Mouse (Mus musculus): Measurements from ENCODE around the gene A930004D18Rik. TPM values are rescaled to one million over a fixed set of nuclear protein-coding genes. Genes with fewer than 3 reads are reported as not detected.
A peak's percentile ranks its signal among the peaks of the same experiment; 100 is the strongest.

Gene A930004D18Rik
- total and polyA plus RNA-seq, 2 experiments: 1.9 to 2.8 TPM

DNA sequence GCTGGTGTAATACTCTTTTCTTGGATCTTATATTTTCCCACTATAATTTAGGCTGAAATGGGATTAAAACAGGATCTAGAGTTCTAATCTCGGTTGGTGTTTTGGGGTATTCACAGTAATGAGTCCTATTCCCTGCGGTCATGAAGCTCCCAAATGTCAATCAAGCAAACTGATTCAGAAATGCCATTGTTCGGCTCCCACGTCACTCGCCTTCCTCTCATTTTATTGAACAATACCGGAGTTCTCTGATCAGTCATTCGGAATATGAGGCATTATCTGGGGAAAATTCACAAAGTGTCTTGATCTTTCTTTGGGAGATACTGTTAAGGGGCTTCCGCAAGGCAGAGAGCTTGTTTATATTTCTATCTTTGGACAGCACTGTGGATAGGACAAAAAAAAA lies 7.0 kb downstream of the A930004D18Rik start:
- Histone ChIP-seq H3K27ac (replicated peaks; ENCODE audit: insufficient read depth, low read depth, low read length) (no peak overlapping the region), H3K4me1 (ENCODE audit: control insufficient read depth, insufficient read depth, low read length) (0 out of 2 replicates have a peak, but pooled peaks cover 5% of the 10 kb centered on the region), H3K27me3 (ENCODE audit: control insufficient read depth, insufficient read depth, low read length) (no peaks in the 10 kb centered on the region), H3K36me3 (ENCODE audit: control insufficient read depth, insufficient read depth, low read length) (no peaks in the 10 kb centered on the region), H3K79me2 (ENCODE audit: control insufficient read depth, insufficient read depth, low read length) (no peaks in the 10 kb centered on the region), H3K4me3 (ENCODE audit: insufficient read depth, low read depth, low read length) (no peak overlapping the region), H3K9ac (ENCODE audit: low read depth, low read length) (no peak overlapping the region)
- no peak for DNase-seq (ENCODE audit: extremely low read depth, low read depth, low spot score)
- TF ChIP-seq POLR2A (IDR thresholded peaks at IDR 0.05; ENCODE audit: extremely low read depth, insufficient read depth, low read length) (no peak), CTCF (IDR thresholded peaks at IDR 0.05; ENCODE audit: low read depth, low read length) (no peak)
- WGBS: 96% methylated on average over 8 of the region's 8 CpGs

DNA sequence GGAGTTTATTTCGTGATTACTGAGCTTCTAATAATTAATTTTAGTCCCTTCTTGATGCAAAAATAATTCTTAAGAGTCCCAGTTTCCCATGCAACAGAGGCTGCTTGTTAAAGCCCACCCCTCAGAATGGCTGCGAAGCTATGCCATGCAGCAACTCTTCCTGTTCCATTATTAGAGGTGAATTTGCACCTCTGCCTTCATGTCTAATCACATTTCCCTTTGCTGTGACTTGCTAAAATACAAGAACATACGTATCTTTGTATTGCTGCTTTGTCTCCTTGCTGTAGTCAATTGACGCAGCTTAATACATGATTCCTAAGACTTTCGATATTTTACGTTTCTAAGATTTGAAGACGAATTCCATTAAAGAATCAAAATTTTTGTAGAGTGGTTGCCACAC lies 7.9 kb downstream of the A930004D18Rik start:
- Histone ChIP-seq H3K27ac (replicated peaks; ENCODE audit: insufficient read depth, low read depth, low read length) (no peak overlapping the region), H3K4me3 (ENCODE audit: insufficient read depth, low read depth, low read length) (no peak overlapping the region), H3K4me1 (ENCODE audit: control insufficient read depth, insufficient read depth, low read length) (0 out of 2 replicates have a peak, but pooled peaks cover 5% of the 10 kb centered on the region), H3K36me3 (ENCODE audit: control insufficient read depth, insufficient read depth, low read length) (no peaks in the 10 kb centered on the region), H3K27me3 (ENCODE audit: control insufficient read depth, insufficient read depth, low read length) (no peaks in the 10 kb centered on the region), H3K9ac (ENCODE audit: low read depth, low read length) (no peak overlapping the region), H3K79me2 (ENCODE audit: control insufficient read depth, insufficient read depth, low read length) (no peaks in the 10 kb centered on the region)
- WGBS: 94% methylated on average over 7 of the region's 7 CpGs
- TF ChIP-seq CTCF (IDR thresholded peaks at IDR 0.05; ENCODE audit: low read depth, low read length): no peak
- no peak for TF ChIP-seq POLR2A (IDR thresholded peaks at IDR 0.05; ENCODE audit: extremely low read depth, insufficient read depth, low read length)
- no peak for DNase-seq (ENCODE audit: extremely low read depth, low read depth, low spot score)

DNA sequence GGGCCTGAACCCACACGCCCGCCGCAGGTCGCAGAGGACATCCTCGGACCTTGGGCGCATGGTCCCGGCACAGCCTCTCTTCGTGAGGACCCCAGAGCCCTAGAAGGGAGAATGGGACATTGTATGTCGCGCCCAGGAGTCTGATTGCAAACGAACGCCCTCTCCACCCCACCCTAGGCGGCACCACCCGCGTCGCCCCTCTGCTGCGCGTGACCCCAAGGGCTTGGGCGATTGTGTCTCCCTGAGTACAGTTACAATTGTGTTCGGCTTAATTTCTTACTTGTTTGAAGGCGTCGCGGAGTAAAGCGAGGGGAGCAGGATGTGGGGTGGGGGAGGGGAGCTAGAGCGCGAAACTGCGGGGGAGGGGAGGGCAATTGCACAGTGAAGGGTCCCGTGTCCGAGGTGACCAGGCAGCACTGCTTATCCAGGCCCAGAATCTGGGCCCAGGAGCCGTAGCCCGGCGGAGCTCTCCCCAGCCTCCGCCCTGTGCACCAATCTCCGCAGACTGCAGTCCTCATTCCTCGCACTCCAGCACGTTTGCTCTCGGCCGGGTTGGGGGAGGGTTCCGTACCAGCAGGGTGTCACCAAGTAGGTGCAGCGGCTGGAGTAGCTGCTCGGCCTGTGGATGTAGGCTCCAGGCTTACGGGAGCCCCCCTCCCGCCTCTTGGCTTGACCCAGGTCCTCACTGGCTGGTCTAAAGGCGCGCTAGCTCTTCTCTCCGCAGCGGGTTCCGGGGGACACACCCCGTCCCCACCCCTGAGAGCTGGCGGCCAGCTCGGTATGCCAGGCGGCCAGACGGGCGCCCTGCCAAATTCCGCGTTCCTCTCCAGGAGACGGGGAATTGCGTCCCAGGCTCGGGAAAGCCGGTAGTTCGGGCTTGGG lies 9.2 kb downstream of the A930004D18Rik start:
- H3K36me3 ChIP-seq (ENCODE audit: control insufficient read depth, insufficient read depth, low read length): no peaks in the 10 kb centered on the region
- peak overlapping the region; percentile 81 for H3K27ac ChIP-seq (replicated peaks; ENCODE audit: insufficient read depth, low read depth, low read length)
- peak overlapping the region; percentile 77 for H3K9ac ChIP-seq (ENCODE audit: low read depth, low read length)
- peak overlapping the region; percentile 90 for H3K4me3 ChIP-seq (ENCODE audit: insufficient read depth, low read depth, low read length)
- 0 out of 2 replicates have a peak, but pooled peaks cover 5% of the 10 kb centered on the region for H3K4me1 ChIP-seq (ENCODE audit: control insufficient read depth, insufficient read depth, low read length)
- no peaks in the 10 kb centered on the region for H3K79me2 ChIP-seq (ENCODE audit: control insufficient read depth, insufficient read depth, low read length)
- no peaks in the 10 kb centered on the region for H3K27me3 ChIP-seq (ENCODE audit: control insufficient read depth, insufficient read depth, low read length)
- DNase-seq (ENCODE audit: extremely low read depth, low read depth, low spot score): peak; percentile 78
- TF ChIP-seq POLR2A (IDR thresholded peaks at IDR 0.05; ENCODE audit: extremely low read depth, insufficient read depth, low read length) (peak; percentile 43; the same call in 1 of the 2 replicates), CTCF (IDR thresholded peaks at IDR 0.05; ENCODE audit: low read depth, low read length) (no peak)
- WGBS: under 1% methylated on average over 61 of the region's 61 CpGs

DNA sequence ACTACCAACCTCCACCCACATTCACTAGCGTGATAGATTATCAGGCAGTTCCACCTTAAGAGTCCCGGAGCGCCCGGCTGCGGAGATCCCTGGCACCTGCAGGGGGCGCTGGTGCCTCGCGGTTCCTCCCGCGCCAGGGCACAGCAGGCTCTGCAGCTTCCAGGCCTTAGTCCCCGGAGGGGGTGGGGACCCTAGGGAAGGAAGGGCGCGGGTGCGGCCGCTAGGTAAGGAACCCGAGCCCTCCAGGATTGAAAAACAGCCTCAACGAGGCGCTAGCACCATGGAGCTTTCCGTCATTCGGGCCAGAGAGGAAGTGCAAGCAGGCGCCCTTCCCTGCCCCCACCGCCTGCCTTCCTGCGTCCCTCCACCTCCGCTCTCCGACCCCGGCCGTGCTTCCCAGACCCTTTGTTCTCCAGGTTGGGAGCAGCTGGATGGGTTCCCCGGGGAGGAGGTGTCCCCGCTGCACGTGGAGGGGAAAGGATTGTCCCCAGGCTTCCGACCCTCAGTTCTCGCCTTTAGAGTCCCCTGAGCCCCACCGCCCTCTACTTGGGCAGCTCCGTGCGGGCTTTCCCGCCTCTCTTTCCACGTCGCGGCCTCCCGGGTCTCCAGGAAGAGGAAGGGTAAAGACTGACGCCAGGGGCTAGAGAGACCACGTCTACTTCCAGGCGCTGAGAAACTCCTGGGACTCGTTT lies 9.9 kb downstream of the A930004D18Rik start:
- H3K4me3 ChIP-seq (ENCODE audit: insufficient read depth, low read depth, low read length): peak overlapping the region; percentile 90
- H3K27me3 ChIP-seq (ENCODE audit: control insufficient read depth, insufficient read depth, low read length): no peaks in the 10 kb centered on the region
- H3K27ac ChIP-seq (replicated peaks; ENCODE audit: insufficient read depth, low read depth, low read length): peak overlapping the region; percentile 81
- peak; percentile 74 for DNase-seq (ENCODE audit: extremely low read depth, low read depth, low spot score)
- 0 out of 2 replicates have a peak, but pooled peaks have one; percentile 24 for TF ChIP-seq POLR2A (IDR thresholded peaks at IDR 0.05; ENCODE audit: extremely low read depth, insufficient read depth, low read length)
- peak; percentile 90 for TF ChIP-seq CTCF (IDR thresholded peaks at IDR 0.05; ENCODE audit: low read depth, low read length)
- H3K79me2 ChIP-seq (ENCODE audit: control insufficient read depth, insufficient read depth, low read length): no peaks in the 10 kb centered on the region
- 0 out of 2 replicates have a peak, but pooled peaks cover 5% of the 10 kb centered on the region for H3K4me1 ChIP-seq (ENCODE audit: control insufficient read depth, insufficient read depth, low read length)
- 2% methylated on average over 44 of the region's 44 CpGs for WGBS
- H3K9ac ChIP-seq (ENCODE audit: low read depth, low read length): peak overlapping the region; percentile 77
- no peaks in the 10 kb centered on the region for H3K36me3 ChIP-seq (ENCODE audit: control insufficient read depth, insufficient read depth, low read length)

DNA sequence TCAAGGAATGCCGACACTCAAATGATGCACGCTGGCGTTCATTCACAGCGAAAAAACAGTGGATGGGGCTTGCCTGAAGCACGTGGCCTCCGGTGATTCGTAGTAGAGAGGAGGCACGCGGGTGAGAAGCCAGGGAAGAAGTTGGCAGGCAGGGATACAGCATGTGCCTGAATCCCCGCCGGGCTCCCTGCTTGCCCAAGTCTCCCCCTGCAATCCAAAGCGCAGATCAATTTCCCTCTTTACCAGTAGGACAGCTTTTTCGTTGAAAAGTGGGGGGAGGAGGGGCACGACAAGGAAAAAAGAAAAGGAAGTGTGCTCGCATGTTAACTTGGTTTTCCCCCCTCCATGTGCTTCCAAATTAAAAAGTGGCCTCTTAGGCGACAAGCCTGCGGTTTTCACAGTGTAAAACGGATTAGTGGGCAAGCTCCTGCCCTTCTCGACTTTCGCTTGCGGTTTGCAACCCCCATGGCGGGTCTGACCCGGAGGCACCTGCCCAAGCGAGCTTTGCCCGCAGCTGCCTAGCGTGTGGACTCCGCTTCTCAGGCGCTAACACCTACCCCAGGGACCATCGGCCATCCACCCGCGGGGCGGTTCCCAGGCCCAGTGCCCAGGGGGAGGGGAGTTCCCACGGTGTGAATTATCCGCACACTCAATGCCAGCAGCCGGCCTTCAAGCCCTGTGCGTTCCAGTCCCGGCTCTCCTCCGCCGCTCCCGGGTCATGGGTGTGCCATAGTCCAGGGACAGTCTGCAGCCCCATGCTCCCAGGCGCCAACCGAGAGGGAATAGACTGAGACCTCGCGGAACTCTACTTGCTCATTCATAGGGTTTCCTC lies 11.2 kb downstream of the A930004D18Rik start:
- under 1% methylated on average over 44 of the region's 44 CpGs for WGBS
- H3K36me3 ChIP-seq (ENCODE audit: control insufficient read depth, insufficient read depth, low read length): no peaks in the 10 kb centered on the region
- H3K4me3 ChIP-seq (ENCODE audit: insufficient read depth, low read depth, low read length): peak overlapping the region; percentile 56
- H3K27me3 ChIP-seq (ENCODE audit: control insufficient read depth, insufficient read depth, low read length): no peaks in the 10 kb centered on the region
- H3K9ac ChIP-seq (ENCODE audit: low read depth, low read length): peak overlapping the region; percentile 55
- H3K27ac ChIP-seq (replicated peaks; ENCODE audit: insufficient read depth, low read depth, low read length): peak overlapping the region; percentile 46
- no peaks in the 10 kb centered on the region for H3K79me2 ChIP-seq (ENCODE audit: control insufficient read depth, insufficient read depth, low read length)
- peak; percentile 81 for DNase-seq (ENCODE audit: extremely low read depth, low read depth, low spot score)
- TF ChIP-seq CTCF (IDR thresholded peaks at IDR 0.05; ENCODE audit: low read depth, low read length) (no peak), POLR2A (IDR thresholded peaks at IDR 0.05; ENCODE audit: extremely low read depth, insufficient read depth, low read length) (no peak)
- 0 out of 2 replicates have a peak, but pooled peaks cover 5% of the 10 kb centered on the region for H3K4me1 ChIP-seq (ENCODE audit: control insufficient read depth, insufficient read depth, low read length)

Data from liver, adult 2 months (tissue).